Mouse (Mus musculus): ENCODE measurements around the gene Fut8. TPM values are rescaled to one million over a fixed set of nuclear protein-coding genes. Genes with fewer than 3 reads are reported as not detected.

The Fut8 gene
- total RNA-seq, 2 experiments from 2014 or later: 24.9 to 26.8 TPM

- DNase-seq: no peak
Measured at GRCm38 (mm10) chr12:77305502-77305901, 67.6 kb downstream of the Fut8 start.

DNA sequence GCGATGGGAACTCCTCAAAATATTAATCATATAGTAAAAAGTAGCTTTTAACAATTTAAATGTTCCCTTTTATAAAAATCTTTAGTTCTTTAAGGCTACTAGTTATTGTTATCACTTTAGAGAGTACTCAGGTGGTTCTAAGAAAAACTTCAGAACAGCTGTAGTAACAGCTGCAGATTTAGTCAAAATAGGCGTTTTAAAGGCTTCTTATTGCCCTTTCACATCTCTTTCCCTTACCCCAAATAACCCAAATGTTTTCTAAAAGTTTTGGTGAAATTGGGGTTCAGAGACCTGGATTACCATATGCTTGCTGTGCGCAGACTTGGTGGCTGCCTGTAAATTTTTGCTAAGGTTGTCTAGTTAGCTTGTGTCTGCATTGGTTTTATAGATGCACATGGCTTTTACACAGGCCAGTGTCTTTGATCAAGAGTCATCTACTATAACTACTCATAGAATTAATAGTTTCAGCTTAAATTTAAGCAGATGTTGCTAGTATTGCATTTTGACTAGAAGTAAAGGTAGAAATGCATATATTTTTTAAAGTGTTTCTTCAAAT lies 68.9 kb downstream of the Fut8 start:
- DNase-seq: no peak

DNA sequence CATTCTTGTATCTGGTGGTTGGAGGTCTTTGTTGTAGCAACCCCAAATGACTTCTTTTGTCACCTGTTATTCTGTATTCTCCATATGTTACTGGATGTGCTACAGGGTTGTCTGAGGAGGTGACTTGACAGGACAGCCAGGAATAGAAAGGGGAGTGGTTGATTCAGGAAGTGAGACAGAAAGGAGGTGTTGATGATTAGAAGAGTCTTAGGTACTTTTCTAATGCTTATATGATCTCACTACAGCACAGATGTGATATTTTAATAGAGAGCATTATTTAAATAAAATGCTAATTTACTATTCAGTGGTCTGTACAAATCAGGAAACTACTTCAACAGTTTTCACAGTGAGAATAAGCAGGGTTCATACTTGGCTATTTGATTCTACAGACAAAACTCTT lies 71.6 kb downstream of the Fut8 start:
- DNase-seq: no peak

DNA sequence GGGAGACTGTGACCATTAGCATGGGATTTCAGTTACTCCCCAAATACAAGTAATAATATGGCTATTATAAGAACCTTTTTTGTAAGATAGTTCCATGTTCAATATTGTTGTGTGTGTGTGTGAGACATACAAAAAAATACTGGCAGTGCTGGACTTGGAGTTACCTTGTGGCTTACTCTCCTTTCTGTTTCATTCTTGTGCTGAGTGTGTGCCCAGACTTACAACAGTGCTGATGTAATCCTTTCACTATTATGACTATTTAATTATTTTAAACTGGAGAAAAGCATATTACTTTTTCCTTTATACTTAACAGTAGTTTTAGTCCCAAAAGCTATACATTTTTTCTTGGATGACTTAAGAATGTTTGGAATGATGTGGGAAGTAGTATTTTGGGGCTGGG lies 75.6 kb downstream of the Fut8 start:
- no peak for DNase-seq

DNA sequence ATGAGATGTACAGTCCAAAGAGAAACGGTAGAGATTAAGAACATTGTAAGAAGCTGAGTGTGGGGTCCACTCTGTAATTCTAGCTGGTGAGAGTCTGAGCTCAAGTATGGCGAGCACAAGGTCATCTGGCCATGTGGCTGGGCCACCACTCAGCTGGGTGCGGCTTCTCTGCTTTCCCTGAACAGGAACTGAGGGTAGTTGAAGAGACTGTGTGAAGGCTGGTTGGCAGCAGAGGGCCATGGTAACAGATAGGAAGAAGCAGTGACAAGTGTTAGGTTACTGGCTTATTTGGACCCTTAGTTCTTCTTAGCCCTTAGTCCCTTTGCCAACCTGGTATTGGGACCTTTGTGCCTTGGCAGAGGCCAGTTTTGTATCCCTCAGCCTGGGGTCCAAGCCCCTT lies 86.2 kb downstream of the Fut8 start:
- DNase-seq: no peak

- no peak for DNase-seq
Measured at GRCm38 (mm10) chr12:77346521-77346920, 108.6 kb downstream of the Fut8 start.

GRCm38 (mm10) chr12:77349543-77349942 lies 111.6 kb downstream of the Fut8 start:
- DNase-seq: no peak

GRCm38 (mm10) chr12:77415720-77416119 lies 177.8 kb downstream of the Fut8 start:
- no peak for DNase-seq

- DNase-seq: no peak
Measured at GRCm38 (mm10) chr12:77421667-77422393, 183.9 kb downstream of the Fut8 start.

DNA sequence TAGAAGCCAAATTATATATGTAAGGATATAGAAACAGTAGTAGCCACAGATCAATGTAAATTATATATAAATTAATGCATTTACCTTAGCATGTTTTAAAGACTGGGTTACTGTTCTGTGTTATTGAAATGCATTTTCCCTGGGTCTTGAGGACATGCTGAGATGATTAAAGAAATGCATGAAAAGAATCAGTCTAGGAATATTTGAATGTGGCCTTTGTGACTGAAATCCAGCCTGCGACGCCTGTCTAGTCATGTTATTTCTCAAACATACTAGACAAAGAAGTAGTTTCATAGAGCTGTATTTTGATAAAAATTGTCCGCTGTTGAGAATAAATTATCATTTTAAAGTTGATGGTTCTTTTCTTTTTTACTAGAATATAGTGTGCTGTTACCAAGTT lies 188.2 kb downstream of the Fut8 start:
- DNase-seq: no peak

DNA sequence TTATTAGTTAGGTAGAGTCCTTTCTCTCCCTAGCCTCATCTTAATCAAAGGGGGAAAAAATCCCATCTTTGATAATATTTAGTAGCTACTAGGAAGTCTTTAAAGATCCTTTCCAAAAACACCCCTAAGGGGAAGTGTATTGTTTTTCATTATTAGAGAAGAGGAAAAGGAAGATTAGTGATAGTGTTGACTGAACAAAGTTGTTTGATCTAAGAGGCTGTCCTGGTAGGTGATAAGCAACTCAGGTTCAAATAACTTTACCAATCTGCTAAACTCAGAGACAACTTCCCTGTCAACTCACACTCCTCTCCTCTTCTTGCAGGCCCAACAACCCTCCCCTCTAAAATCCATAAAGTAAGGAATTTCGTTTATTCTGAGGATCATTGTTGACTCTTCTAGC lies 190.2 kb downstream of the Fut8 start:
- DNase-seq: no peak

DNA sequence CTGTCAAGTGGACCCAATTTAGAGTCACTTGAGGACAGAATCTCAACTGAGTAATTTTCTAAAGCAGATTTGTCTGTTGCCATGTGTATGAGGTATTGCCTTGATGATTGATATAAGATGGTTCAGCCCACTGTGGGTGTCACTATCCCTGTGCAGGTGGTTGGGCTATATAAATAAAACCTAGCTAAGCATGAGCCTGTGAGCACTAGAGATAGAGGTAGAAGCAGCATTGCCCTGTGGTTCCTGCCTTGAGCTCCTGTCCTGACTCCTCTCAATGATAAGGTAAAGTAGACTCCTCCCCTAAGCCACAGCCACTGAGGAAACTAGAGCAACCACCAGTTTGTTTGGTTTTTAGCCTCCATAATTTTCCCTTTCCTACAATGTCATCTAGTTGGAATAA lies 191.5 kb downstream of the Fut8 start:
- DNase-seq: no peak

GRCm38 (mm10) chr12:77436733-77437132 lies 198.8 kb downstream of the Fut8 start:
- no peak for DNase-seq

- no peak for DNase-seq
Measured at GRCm38 (mm10) chr12:77450816-77451215, 212.9 kb downstream of the Fut8 start.

DNA sequence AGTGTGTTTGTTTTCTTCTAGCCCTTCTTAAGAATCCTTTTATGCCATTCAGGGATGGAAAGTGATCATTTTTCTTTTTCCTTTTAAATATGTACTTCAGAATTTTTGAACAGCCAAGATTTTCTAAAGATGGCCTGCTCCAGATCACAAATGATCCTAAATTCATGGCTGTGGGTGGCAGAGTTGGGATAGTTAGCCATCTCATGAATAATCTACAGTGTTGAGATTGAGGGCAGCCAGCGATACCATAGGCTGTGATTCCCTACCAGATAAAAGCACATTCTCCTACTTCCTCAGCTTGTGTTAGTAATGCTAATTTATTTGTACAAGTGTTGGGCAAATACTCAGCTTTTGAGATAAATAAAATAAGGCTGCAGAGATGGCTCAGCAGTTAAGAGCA lies 228.3 kb downstream of the Fut8 start:
- DNase-seq: no peak

- no peak for DNase-seq
Measured at GRCm38 (mm10) chr12:77479931-77480330, 242.0 kb downstream of the Fut8 start.

DNA sequence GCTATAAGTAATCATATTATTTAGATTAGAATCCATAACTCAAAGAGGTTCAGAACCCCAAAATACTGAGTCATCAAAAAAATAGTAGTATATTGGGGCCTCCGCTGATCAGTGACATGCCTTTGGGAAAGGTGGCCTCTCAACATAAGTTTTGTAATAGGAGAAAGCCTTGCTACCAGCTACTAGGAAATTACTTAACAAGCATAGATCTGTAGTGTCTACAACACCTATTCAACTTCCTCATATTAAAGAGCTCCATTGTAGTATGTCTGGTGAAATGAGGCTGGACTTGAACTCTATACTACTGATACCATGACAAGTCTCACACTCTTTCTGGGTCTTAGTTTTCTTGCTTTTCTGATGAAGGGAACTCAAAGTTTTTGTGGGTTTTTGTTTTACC lies 243.2 kb downstream of the Fut8 start:
- DNase-seq: no peak

GRCm38 (mm10) chr12:77481799-77482198 lies 243.9 kb downstream of the Fut8 start:
- DNase-seq: no peak

GRCm38 (mm10) chr12:77483180-77483855 lies 245.4 kb downstream of the Fut8 start:
- no peak for DNase-seq

DNA sequence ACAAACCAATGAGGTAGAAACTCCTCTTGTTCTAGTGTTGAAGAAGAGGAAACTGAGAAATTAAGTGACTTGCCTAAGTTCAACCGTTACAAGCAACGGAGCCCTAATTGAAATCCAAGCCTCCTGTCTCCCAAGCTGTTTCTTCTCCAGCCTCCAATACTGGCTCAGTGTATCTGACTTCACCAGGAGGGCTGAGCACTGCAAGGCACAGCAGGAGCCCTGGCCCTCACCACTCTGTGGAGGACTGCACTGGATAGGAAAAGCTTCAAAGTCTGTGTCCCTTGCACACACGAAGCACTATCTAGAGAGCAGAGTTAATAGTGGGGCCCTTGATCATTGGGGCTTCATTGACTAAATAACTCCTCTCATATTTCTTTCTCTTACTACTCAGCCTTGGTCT lies 246.8 kb downstream of the Fut8 start:
- DNase-seq: no peak

DNA sequence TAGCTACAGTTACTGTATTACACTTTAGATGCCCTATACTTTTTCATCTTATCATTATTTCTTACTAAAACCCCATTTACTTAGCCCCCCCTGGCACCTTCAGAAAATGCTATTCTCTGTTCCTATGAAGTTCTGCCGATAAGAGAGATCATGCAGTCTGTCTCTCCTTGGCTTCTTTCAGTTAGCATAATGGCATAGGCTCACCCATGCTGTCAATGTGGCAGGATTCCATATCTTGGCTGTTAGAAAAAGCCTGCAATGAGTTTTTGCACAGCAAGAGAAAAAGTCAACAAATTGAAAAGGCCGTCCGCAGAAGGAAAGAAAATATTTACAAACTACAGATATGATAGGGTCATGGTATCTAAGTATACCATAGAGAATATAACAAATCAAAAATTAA lies 253.6 kb downstream of the Fut8 start:
- no peak for DNase-seq

- DNase-seq: no peak
Measured at GRCm38 (mm10) chr12:77495781-77496180, 257.9 kb downstream of the Fut8 start.

GRCm38 (mm10) chr12:77498153-77498552 lies 260.2 kb downstream of the Fut8 start:
- no peak for DNase-seq

Data from gastrocnemius, postnatal 10 days (tissue).